Mouse (Mus musculus) T-helper 1 cell (primary cell): ENCODE data around the gene Sfmbt2.
"Not testable (repeated sequence)": the region's sequence is repeated elsewhere in the genome, so short reads cannot be mapped to it uniquely, and the experiment has no call there.

Experiments used
- in situ Hi-C: fragments of 300-600 bp; cut with MboI, MseI; formaldehyde crosslinking; loops from one replicate; pipeline ENCODE4 v1.15.1; 2025; ENCODE audit warnings: high pct_unique_total_duplicates

Sfmbt2 gene

GRCm38 (mm10) chr2:10370176-10370575 lies at the start of gene Sfmbt2:
Gene Sfmbt2 (plus strand): TSS chr2:10370510.
- in situ Hi-C loops: no loop called here

- in situ Hi-C loops: no loop called here
These were observed 49.2 kb upstream of the Sfmbt2 start for GRCm38 (mm10) chr2:10321093-10321492.

GRCm38 (mm10) chr2:10323173-10323572 lies 47.1 kb upstream of the Sfmbt2 start:
- in situ Hi-C loops: no loop called here

- in situ Hi-C loops: no loop called here
These were observed 45.3 kb upstream of the Sfmbt2 start for GRCm38 (mm10) chr2:10324980-10325379.

GRCm38 (mm10) chr2:10330216-10330615 lies 40.1 kb upstream of the Sfmbt2 start:
- in situ Hi-C loops: no loop called here

- in situ Hi-C loops: no loop called here
These were observed 36.0 kb upstream of the Sfmbt2 start for GRCm38 (mm10) chr2:10334299-10334698.

GRCm38 (mm10) chr2:10335037-10335608 lies 35.2 kb upstream of the Sfmbt2 start:
- in situ Hi-C loops: no loop called here

GRCm38 (mm10) chr2:10340022-10340421 lies 30.3 kb upstream of the Sfmbt2 start:
- in situ Hi-C loops: no loop called here

- in situ Hi-C loops: no loop called here
These were observed 26.8 kb upstream of the Sfmbt2 start for GRCm38 (mm10) chr2:10343523-10343922.

- in situ Hi-C loops: not testable (repeated sequence)
These were observed 26.2 kb upstream of the Sfmbt2 start for GRCm38 (mm10) chr2:10344073-10344472.

GRCm38 (mm10) chr2:10347193-10347592 lies 23.1 kb upstream of the Sfmbt2 start:
- in situ Hi-C loops: no loop called here

- in situ Hi-C loops: no loop called here
These were observed 22.3 kb upstream of the Sfmbt2 start for GRCm38 (mm10) chr2:10348036-10348435.

- in situ Hi-C loops: loop anchor here (5.0 kb wide), 1 partner anchor 33 kb away; no protein-coding TSS in a partner anchor
These were observed 20.0 kb upstream of the Sfmbt2 start for GRCm38 (mm10) chr2:10350266-10350810.

GRCm38 (mm10) chr2:10351125-10351524 lies 19.2 kb upstream of the Sfmbt2 start:
- in situ Hi-C loops: loop anchor here (5.0 kb wide), 1 partner anchor 34 kb away; no protein-coding TSS in a partner anchor

GRCm38 (mm10) chr2:10352887-10353286 lies 17.4 kb upstream of the Sfmbt2 start:
- in situ Hi-C loops: loop anchor here (5.0 kb wide), 1 partner anchor 36 kb away; no protein-coding TSS in a partner anchor

- in situ Hi-C loops: loop anchor here (5.0 kb wide), 1 partner anchor 37 kb away; no protein-coding TSS in a partner anchor
These were observed 16.4 kb upstream of the Sfmbt2 start for GRCm38 (mm10) chr2:10353889-10354288.

- in situ Hi-C loops: no loop called here
These were observed 10.4 kb upstream of the Sfmbt2 start for GRCm38 (mm10) chr2:10359861-10360260.

- in situ Hi-C loops: no loop called here
These were observed 5.2 kb upstream of the Sfmbt2 start for GRCm38 (mm10) chr2:10365081-10365480.

- in situ Hi-C loops: no loop called here
These were observed 4.0 kb upstream of the Sfmbt2 start for GRCm38 (mm10) chr2:10366284-10366683.

- in situ Hi-C loops: no loop called here
These were observed 634 bp upstream of the Sfmbt2 start for GRCm38 (mm10) chr2:10369676-10370075.

- in situ Hi-C loops: no loop called here
These were observed 563 bp downstream of the Sfmbt2 start for GRCm38 (mm10) chr2:10370687-10371458.

- in situ Hi-C loops: no loop called here
These were observed 1.1 kb downstream of the Sfmbt2 start for GRCm38 (mm10) chr2:10371459-10371817.

- in situ Hi-C loops: no loop called here
These were observed 1.6 kb downstream of the Sfmbt2 start for GRCm38 (mm10) chr2:10371899-10372298.
